Mouse (Mus musculus) spleen, adult 2 months (tissue): Measurements from ENCODE around the gene Aebp1. TPM values are rescaled to one million over a fixed set of nuclear protein-coding genes. Genes with fewer than 3 reads are reported as not detected.
A peak's percentile ranks its signal among the peaks of the same experiment; 100 is the strongest.

ENCODE experiments used
- DNase-seq, 2 experiments: peaks; one replicate each; pipeline versions ENCODE4 v3.0.0 to v3.0.0-alpha.2; 2012 to 2021; ENCODE audit warnings: low spot score in 2 of 2, low read depth in 1 of 2
- H3K27ac ChIP-seq: fragments of 200-500 bp; 2 replicates; pipeline ENCODE4 v1.5.1; 2012; ENCODE audit warnings: low read length, inconsistent platforms; ENCODE audit not compliant: insufficient read depth
- H3K27me3 ChIP-seq: fragments of 200-500 bp; 2 replicates; pipeline ENCODE4 v1.6.1; 2012; ENCODE audit warnings: mild to moderate bottlenecking, moderate library complexity, low read length, inconsistent platforms; ENCODE audit not compliant: control insufficient read depth, insufficient read depth
- H3K36me3 ChIP-seq: fragments of 200-500 bp; 2 replicates; pipeline ENCODE4 v1.6.1; 2012; ENCODE audit warnings: mild to moderate bottlenecking, low read length, inconsistent platforms; ENCODE audit not compliant: control insufficient read depth, insufficient read depth
- H3K4me1 ChIP-seq: fragments of 200-500 bp; 2 replicates; pipeline ENCODE4 v1.6.1; 2011; ENCODE audit warnings: inconsistent platforms; ENCODE audit not compliant: control insufficient read depth, insufficient read depth, insufficient read length
- H3K4me3 ChIP-seq: fragments of 200-500 bp; 2 replicates; pipeline ENCODE4 v1.5.1; 2011; ENCODE audit warnings: mild to moderate bottlenecking, inconsistent platforms; ENCODE audit not compliant: insufficient read depth, insufficient read length; ENCODE audit errors: extremely low read depth
- CTCF ChIP-seq: fragments of 200-500 bp; IDR thresholded peaks from 2 replicates; pipeline ENCODE4 v1.5.1; 2011; ENCODE audit warnings: mild to moderate bottlenecking, inconsistent platforms; ENCODE audit not compliant: insufficient read depth, insufficient read length, insufficient replicate concordance; ENCODE audit errors: extremely low read depth
- POLR2A ChIP-seq: fragments of 200-500 bp; IDR thresholded peaks from 2 replicates; pipeline ENCODE4 v1.6.1; 2011; ENCODE audit warnings: low read depth, low read length, inconsistent platforms
- WGBS: fragments of 180-500 bp; shearing (Covaris S2); methylation state at CpG from one replicate; pipeline ENCODE4 v1.1.7; 2018; 5-methylcytosine and 5-hydroxymethylcytosine counted together
- polyA plus RNA-seq: library from polyadenylated mRNA; depleted of rRNA; stranded (reverse); fragments of >200 nt; gene quantifications from 2 replicates; pipeline ENCODE4 v1.2.3, GENCODE M21; 2012; rRNA removed

Gene Aebp1
- 15.7 and 19.8 TPM in 2 replicates for polyA plus RNA-seq

GRCm38 (mm10) chr11:5861678-5862393 lies at the start of gene Aebp1:
TSS of gene Aebp1 (plus strand) at chr11:5861947.
- TF ChIP-seq POLR2A = no peak
- TF ChIP-seq CTCF = no peak
- H3K4me3 ChIP-seq = peak within 1 kb of the TSS; percentile 14; the same call in 1 of the 2 replicates
- DNase-seq = peak in 1 of 2 experiments; percentile 20
- WGBS = 6% methylated on average over 58 of the region's 59 CpGs
- H3K27me3 ChIP-seq = peaks cover 6% of the 10 kb centered on the region
- no peaks in the 10 kb centered on the region for H3K36me3 ChIP-seq
- H3K27ac ChIP-seq = no peak within 1 kb of the TSS
- no peaks in the 10 kb centered on the region for H3K4me1 ChIP-seq

- Histone ChIP-seq H3K4me1 (no peaks in the 10 kb centered on the region), H3K36me3 (no peaks in the 10 kb centered on the region), H3K27me3 (no peaks in the 10 kb centered on the region), H3K4me3 (no peak overlapping the region), H3K27ac (no peak overlapping the region)
- no peak for DNase-seq
- WGBS = 82% methylated on average over 10 of the region's 10 CpGs
- TF ChIP-seq CTCF (no peak), POLR2A (no peak)
Observed at GRCm38 (mm10) chr11:5813381-5813780, 48.4 kb upstream of the Aebp1 start.

- H3K27ac ChIP-seq = no peak overlapping the region
- 88% methylated on average over 2 of the region's 2 CpGs for WGBS
- H3K4me1 ChIP-seq = no peaks in the 10 kb centered on the region
- H3K36me3 ChIP-seq = no peaks in the 10 kb centered on the region
- H3K4me3 ChIP-seq = no peak overlapping the region
- no peaks in the 10 kb centered on the region for H3K27me3 ChIP-seq
- TF ChIP-seq POLR2A = no peak
- no peak for TF ChIP-seq CTCF
- DNase-seq = no peak
Observed at GRCm38 (mm10) chr11:5819223-5819622, 42.5 kb upstream of the Aebp1 start.

GRCm38 (mm10) chr11:5825432-5825831 lies 36.3 kb upstream of the Aebp1 start:
- DNase-seq = no peak
- no peak overlapping the region for H3K27ac ChIP-seq
- no peak for TF ChIP-seq CTCF
- TF ChIP-seq POLR2A = no peak
- peaks cover 17% of the 10 kb centered on the region for H3K36me3 ChIP-seq
- H3K4me3 ChIP-seq = no peak overlapping the region
- peaks cover 8% of the 10 kb centered on the region; the same call in 1 of the 2 replicates for H3K4me1 ChIP-seq
- no peaks in the 10 kb centered on the region for H3K27me3 ChIP-seq

GRCm38 (mm10) chr11:5827931-5828330 lies 33.8 kb upstream of the Aebp1 start:
- Histone ChIP-seq H3K27ac (no peak overlapping the region), H3K27me3 (no peaks in the 10 kb centered on the region), H3K36me3 (peaks cover 27% of the 10 kb centered on the region), H3K4me1 (peaks cover 10% of the 10 kb centered on the region), H3K4me3 (no peak overlapping the region)
- DNase-seq = no peak
- WGBS = 84% methylated on average over 5 of the region's 5 CpGs
- TF ChIP-seq CTCF = no peak
- no peak for TF ChIP-seq POLR2A

GRCm38 (mm10) chr11:5828509-5829191 lies 33.1 kb upstream of the Aebp1 start:
- peaks cover 10% of the 10 kb centered on the region for H3K4me1 ChIP-seq
- TF ChIP-seq POLR2A (no peak), CTCF (no peak)
- no peaks in the 10 kb centered on the region for H3K27me3 ChIP-seq
- peaks cover 31% of the 10 kb centered on the region for H3K36me3 ChIP-seq
- DNase-seq = no peak
- no peak overlapping the region for H3K4me3 ChIP-seq
- no peak overlapping the region for H3K27ac ChIP-seq
- 78% methylated on average over 11 of the region's 11 CpGs for WGBS

GRCm38 (mm10) chr11:5829327-5829726 lies 32.4 kb upstream of the Aebp1 start:
- 47% methylated on average over 12 of the region's 12 CpGs for whole genome bisulfite sequencing

More at GRCm38 (mm10) chr11:5829327-5829726, 32.4 kb upstream of the Aebp1 start:
- no peak for TF ChIP-seq POLR2A
- TF ChIP-seq CTCF = no peak
- peaks cover 33% of the 10 kb centered on the region for H3K36me3 ChIP-seq
- no peak for DNase-seq
- H3K4me1 ChIP-seq = peaks cover 10% of the 10 kb centered on the region
- H3K27me3 ChIP-seq = no peaks in the 10 kb centered on the region
- H3K4me3 ChIP-seq = no peak overlapping the region
- peak overlapping the region; percentile 17 for H3K27ac ChIP-seq
